Mouse (Mus musculus) testis, adult 2 months (tissue): ENCODE measurements around the gene Bclaf3. TPM values are rescaled to one million over a fixed set of nuclear protein-coding genes. Genes with fewer than 3 reads are reported as not detected.
A peak's percentile ranks its signal among the peaks of the same experiment; 100 is the strongest.
"Not testable (repeated sequence)": the region's sequence is repeated elsewhere in the genome, so short reads cannot be mapped to it uniquely, and the experiment has no call there.

Source experiments
- H3K27ac ChIP-seq: fragments of 200-500 bp; 2 replicates; pipeline ENCODE4 v1.5.1; 2012; ENCODE audit warnings: low read depth, low read length; ENCODE audit not compliant: control insufficient read depth, insufficient read depth
- H3K27me3 ChIP-seq: fragments of 200-500 bp; 2 replicates; pipeline ENCODE4 v1.6.1; 2012; ENCODE audit warnings: mild to moderate bottlenecking, low read length, moderate library complexity; ENCODE audit not compliant: control insufficient read depth, insufficient read depth
- H3K36me3 ChIP-seq: fragments of 200-500 bp; 2 replicates; pipeline ENCODE4 v1.6.1; 2012; ENCODE audit warnings: mild to moderate bottlenecking, low read length; ENCODE audit not compliant: control insufficient read depth, insufficient read depth
- H3K4me1 ChIP-seq: fragments of 200-500 bp; 2 replicates; pipeline ENCODE4 v1.6.1; 2012; ENCODE audit warnings: low read length; ENCODE audit not compliant: control insufficient read depth, insufficient read depth
- H3K4me3 ChIP-seq: fragments of 200-500 bp; 2 replicates; pipeline ENCODE4 v1.5.1; 2012; ENCODE audit warnings: low read depth, mild to moderate bottlenecking, low read length, moderate library complexity, mixed read lengths; ENCODE audit not compliant: control insufficient read depth
- CTCF ChIP-seq: fragments of 200-500 bp; IDR thresholded peaks from 2 replicates; pipeline ENCODE4 v1.5.1; 2012; ENCODE audit warnings: low read depth, mild to moderate bottlenecking, inconsistent platforms, low read length, moderate library complexity; ENCODE audit not compliant: control insufficient read depth, insufficient read depth, insufficient replicate concordance
- POLR2A ChIP-seq: fragments of 200-500 bp; IDR thresholded peaks from 2 replicates; pipeline ENCODE4 v1.6.1; 2012; ENCODE audit warnings: low read depth, mild to moderate bottlenecking, inconsistent platforms, low read length, moderate library complexity; ENCODE audit not compliant: control insufficient read depth
- polyA plus RNA-seq: library from polyadenylated mRNA; depleted of rRNA; stranded (reverse); fragments of >200 nt; gene quantifications from 2 replicates; pipeline ENCODE4 v1.2.3, GENCODE M21; 2012; rRNA removed

The Bclaf3 gene
- 1.2 and 1.8 TPM in 2 replicates for polyA plus RNA-seq

DNA sequence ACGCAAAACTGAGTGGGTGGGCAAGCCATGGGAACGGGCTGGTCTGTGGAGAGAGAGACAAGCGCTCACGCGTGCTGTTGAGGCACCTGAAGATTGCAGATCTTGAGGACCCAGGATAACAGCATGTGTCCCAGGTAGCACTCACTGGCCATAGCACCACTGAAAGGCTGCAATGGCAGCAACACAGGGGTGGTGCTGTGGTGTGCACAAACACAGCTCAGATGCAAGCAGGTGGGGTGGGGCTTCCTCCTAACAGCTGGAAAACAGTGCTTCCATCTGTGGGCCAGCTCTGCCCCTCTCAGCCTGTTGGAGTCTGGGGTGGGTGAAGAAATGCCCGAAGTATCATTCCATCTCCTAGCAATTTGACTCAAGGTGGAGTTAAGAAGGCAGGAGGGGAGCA is at the start of gene Bclaf3:
Gene Bclaf3 (plus strand): TSS at position 301 of the 400 bp plus-strand sequence.
- TF ChIP-seq CTCF (no peak), POLR2A (no peak)
- Histone ChIP-seq H3K27me3 (no peaks in the 10 kb centered on the region), H3K27ac (no peak within 1 kb of the TSS), H3K4me1 (no peaks in the 10 kb centered on the region), H3K36me3 (no peaks in the 10 kb centered on the region), H3K4me3 (no peak within 1 kb of the TSS)

- not testable (repeated sequence) for H3K4me3 ChIP-seq, H3K36me3 ChIP-seq, H3K27me3 ChIP-seq, H3K27ac ChIP-seq, H3K4me1 ChIP-seq
Observed at GRCm38 (mm10) chrX:159478243-159478940, 48.1 kb upstream of the Bclaf3 start.

GRCm38 (mm10) chrX:159484247-159484646 is 42.2 kb upstream of the Bclaf3 start:
- TF ChIP-seq CTCF (no peak), POLR2A (no peak)

GRCm38 (mm10) chrX:159503181-159503580 is 23.3 kb upstream of the Bclaf3 start:
- H3K4me1 ChIP-seq, result no peaks in the 10 kb centered on the region
- no peaks in the 10 kb centered on the region for H3K27me3 ChIP-seq
- TF ChIP-seq POLR2A (no peak), CTCF (no peak)
- H3K36me3 ChIP-seq, result no peaks in the 10 kb centered on the region
- no peak overlapping the region for H3K27ac ChIP-seq
- no peak overlapping the region for H3K4me3 ChIP-seq

More at GRCm38 (mm10) chrX:159484247-159484646, 42.2 kb upstream of the Bclaf3 start:
- no peaks in the 10 kb centered on the region for H3K4me1 ChIP-seq
- H3K27ac ChIP-seq, result no peak overlapping the region
- H3K36me3 ChIP-seq, result no peaks in the 10 kb centered on the region
- H3K4me3 ChIP-seq, result no peak overlapping the region
- no peaks in the 10 kb centered on the region for H3K27me3 ChIP-seq

- H3K27ac ChIP-seq, result no peak overlapping the region
- no peaks in the 10 kb centered on the region for H3K36me3 ChIP-seq
- TF ChIP-seq POLR2A (no peak), CTCF (no peak)
- no peaks in the 10 kb centered on the region for H3K4me1 ChIP-seq
- H3K4me3 ChIP-seq, result no peak overlapping the region; the same call in 1 of the 2 replicates
- no peaks in the 10 kb centered on the region for H3K27me3 ChIP-seq
Observed at GRCm38 (mm10) chrX:159508331-159509036, 18.0 kb upstream of the Bclaf3 start.

- no peak for TF ChIP-seq POLR2A
- TF ChIP-seq CTCF, result no peak
- Histone ChIP-seq H3K4me3 (no peak overlapping the region), H3K27ac (no peak overlapping the region), H3K36me3 (no peaks in the 10 kb centered on the region), H3K4me1 (no peaks in the 10 kb centered on the region), H3K27me3 (no peaks in the 10 kb centered on the region)
Observed at GRCm38 (mm10) chrX:159509042-159509441, 17.4 kb upstream of the Bclaf3 start.

GRCm38 (mm10) chrX:159509847-159510715 is 16.4 kb upstream of the Bclaf3 start:
- Histone ChIP-seq H3K4me1 (no peaks in the 10 kb centered on the region), H3K27ac (no peak overlapping the region), H3K4me3 (peak overlapping the region; percentile 27; the same call in 1 of the 2 replicates), H3K36me3 (no peaks in the 10 kb centered on the region), H3K27me3 (no peaks in the 10 kb centered on the region)
- TF ChIP-seq CTCF (no peak), POLR2A (no peak)
